Mouse (Mus musculus) cerebellum, adult (tissue): ENCODE measurements around the gene Mrpl48.
A peak's percentile ranks its signal among the peaks of the same experiment; 100 is the strongest.
"Not testable (repeated sequence)": the region's sequence is repeated elsewhere in the genome, so short reads cannot be mapped to it uniquely, and the experiment has no call there.

ENCODE experiments used
- ATAC-seq: cut with Nextera tagmentation; 2 replicates; pipeline ENCODE4 v1.9.2; 2017; ENCODE audit warnings: mild to moderate bottlenecking, moderate library complexity, mixed read lengths; ENCODE audit not compliant: insufficient number of reproducible peaks, low FRiP score, low TSS enrichment

Mrpl48 gene

GRCm38 (mm10) chr7:100590504-100590844 is 17.6 kb downstream of the Mrpl48 start:
- ATAC-seq = no peak

- ATAC-seq = no peak
Measured at GRCm38 (mm10) chr7:100589816-100590215, 18.3 kb downstream of the Mrpl48 start.

GRCm38 (mm10) chr7:100582727-100583236 is 25.3 kb downstream of the Mrpl48 start:
- ATAC-seq = peak; percentile 78

- ATAC-seq = no peak
Measured at GRCm38 (mm10) chr7:100582235-100582634, 25.9 kb downstream of the Mrpl48 start.

- ATAC-seq = no peak
Measured at GRCm38 (mm10) chr7:100578794-100579193, 29.3 kb downstream of the Mrpl48 start.

GRCm38 (mm10) chr7:100572704-100573103 is 35.4 kb downstream of the Mrpl48 start:
- peak; percentile 58; the same call in 1 of the 2 replicates for ATAC-seq

GRCm38 (mm10) chr7:100572061-100572460 is 36.0 kb downstream of the Mrpl48 start:
- ATAC-seq = no peak

- no peak for ATAC-seq
Measured at GRCm38 (mm10) chr7:100570930-100571715, 37.0 kb downstream of the Mrpl48 start.

- ATAC-seq = no peak
Measured at GRCm38 (mm10) chr7:100569907-100570306, 38.2 kb downstream of the Mrpl48 start.

GRCm38 (mm10) chr7:100567238-100567637 is 40.9 kb downstream of the Mrpl48 start:
- ATAC-seq = not testable (repeated sequence)

- ATAC-seq = peak; percentile 40; the same call in 1 of the 2 replicates
Measured at GRCm38 (mm10) chr7:100561861-100562587, 46.1 kb downstream of the Mrpl48 start.

- no peak for ATAC-seq
Measured at GRCm38 (mm10) chr7:100559331-100559730, 48.8 kb downstream of the Mrpl48 start.

- no peak for ATAC-seq
Measured at GRCm38 (mm10) chr7:100557241-100557640, 50.9 kb downstream of the Mrpl48 start.

- peak; percentile 52; the same call in 1 of the 2 replicates for ATAC-seq
Measured at GRCm38 (mm10) chr7:100555431-100555951, 52.6 kb downstream of the Mrpl48 start.

GRCm38 (mm10) chr7:100554939-100555338 is 53.2 kb downstream of the Mrpl48 start:
- ATAC-seq = no peak

- peak; percentile 78 for ATAC-seq
Measured at GRCm38 (mm10) chr7:100550338-100551007, 57.6 kb downstream of the Mrpl48 start.

GRCm38 (mm10) chr7:100549796-100550195 is 58.3 kb downstream of the Mrpl48 start:
- no peak for ATAC-seq

GRCm38 (mm10) chr7:100547631-100548030 is 60.5 kb downstream of the Mrpl48 start:
- no peak for ATAC-seq

GRCm38 (mm10) chr7:100544437-100544836 is 63.7 kb downstream of the Mrpl48 start:
- no peak for ATAC-seq

GRCm38 (mm10) chr7:100539516-100539915 is 68.6 kb downstream of the Mrpl48 start:
- ATAC-seq = no peak

- ATAC-seq = no peak
Measured at GRCm38 (mm10) chr7:100537519-100537902, 70.6 kb downstream of the Mrpl48 start.
